Mouse (Mus musculus): Measurements from ENCODE around the gene Gm21887.
"Not testable (repeated sequence)": the region's sequence is repeated elsewhere in the genome, so short reads cannot be mapped to it uniquely, and the experiment has no call there.

Gm21887 gene

GRCm38 (mm10) chrX:170010581-170011528 is 1.4 kb downstream of the Gm21887 start:
- in situ Hi-C loops (cut with MboI, MseI), result not testable (repeated sequence)

DNA sequence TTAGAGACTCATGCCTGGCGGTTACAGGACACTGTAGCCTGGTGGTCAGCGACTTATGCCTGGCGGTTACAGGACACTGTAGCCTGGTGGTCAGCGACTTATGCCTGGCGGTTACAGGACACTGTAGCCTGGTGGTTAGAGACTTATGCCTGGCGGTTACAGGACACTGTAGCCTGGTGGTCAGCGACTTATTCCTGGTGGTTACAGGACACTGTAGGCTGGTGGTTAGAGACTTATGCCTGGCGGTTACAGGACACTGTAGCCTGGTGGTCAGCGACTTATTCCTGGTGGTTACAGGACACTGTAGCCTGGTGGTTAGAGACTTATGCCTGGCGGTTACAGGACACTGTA is 2.0 kb downstream of the Gm21887 start:
- in situ Hi-C loops (cut with MboI, MseI), result not testable (repeated sequence)

DNA sequence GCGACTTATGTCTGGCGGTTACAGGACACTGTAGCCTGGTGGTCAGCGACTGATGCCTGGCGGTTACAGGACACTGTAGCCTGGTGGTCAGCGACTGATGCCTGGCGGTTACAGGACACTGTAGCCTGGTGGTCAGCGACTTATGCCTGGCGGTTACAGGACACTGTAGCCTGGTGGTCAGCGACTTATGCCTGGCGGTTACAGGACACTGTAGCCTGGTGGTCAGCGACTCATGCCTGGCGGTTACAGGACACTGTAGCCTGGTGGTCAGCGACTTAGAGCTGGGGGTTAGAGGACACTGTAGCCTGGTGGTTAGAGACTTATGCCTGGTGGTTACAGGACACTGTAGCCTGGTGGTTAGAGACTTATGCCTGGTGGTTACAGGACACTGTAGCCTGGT is 4.0 kb downstream of the Gm21887 start:
- in situ Hi-C loops (cut with MboI, MseI), result not testable (repeated sequence)

DNA sequence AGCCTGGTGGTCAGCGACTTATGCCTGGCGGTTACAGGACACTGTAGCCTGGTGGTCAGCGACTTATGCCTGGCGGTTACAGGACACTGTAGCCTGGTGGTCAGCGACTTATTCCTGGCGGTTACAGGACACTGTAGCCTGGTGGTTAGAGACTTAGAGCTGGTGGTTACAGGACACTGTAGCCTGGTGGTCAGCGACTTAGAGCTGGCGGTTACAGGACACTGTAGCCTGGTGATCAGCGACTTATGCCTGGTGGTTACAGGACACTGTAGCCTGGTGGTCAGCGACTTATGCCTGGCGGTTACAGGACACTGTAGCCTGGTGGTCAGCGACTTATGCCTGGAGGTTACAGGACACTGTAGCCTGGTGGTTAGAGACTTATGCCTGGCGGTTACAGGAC is 4.6 kb downstream of the Gm21887 start:
- in situ Hi-C loops (cut with MboI, MseI), result not testable (repeated sequence)

- in situ Hi-C loops (cut with MboI, MseI), result not testable (repeated sequence)
Observed at GRCm38 (mm10) chrX:170015883-170016282, 6.4 kb downstream of the Gm21887 start.

DNA sequence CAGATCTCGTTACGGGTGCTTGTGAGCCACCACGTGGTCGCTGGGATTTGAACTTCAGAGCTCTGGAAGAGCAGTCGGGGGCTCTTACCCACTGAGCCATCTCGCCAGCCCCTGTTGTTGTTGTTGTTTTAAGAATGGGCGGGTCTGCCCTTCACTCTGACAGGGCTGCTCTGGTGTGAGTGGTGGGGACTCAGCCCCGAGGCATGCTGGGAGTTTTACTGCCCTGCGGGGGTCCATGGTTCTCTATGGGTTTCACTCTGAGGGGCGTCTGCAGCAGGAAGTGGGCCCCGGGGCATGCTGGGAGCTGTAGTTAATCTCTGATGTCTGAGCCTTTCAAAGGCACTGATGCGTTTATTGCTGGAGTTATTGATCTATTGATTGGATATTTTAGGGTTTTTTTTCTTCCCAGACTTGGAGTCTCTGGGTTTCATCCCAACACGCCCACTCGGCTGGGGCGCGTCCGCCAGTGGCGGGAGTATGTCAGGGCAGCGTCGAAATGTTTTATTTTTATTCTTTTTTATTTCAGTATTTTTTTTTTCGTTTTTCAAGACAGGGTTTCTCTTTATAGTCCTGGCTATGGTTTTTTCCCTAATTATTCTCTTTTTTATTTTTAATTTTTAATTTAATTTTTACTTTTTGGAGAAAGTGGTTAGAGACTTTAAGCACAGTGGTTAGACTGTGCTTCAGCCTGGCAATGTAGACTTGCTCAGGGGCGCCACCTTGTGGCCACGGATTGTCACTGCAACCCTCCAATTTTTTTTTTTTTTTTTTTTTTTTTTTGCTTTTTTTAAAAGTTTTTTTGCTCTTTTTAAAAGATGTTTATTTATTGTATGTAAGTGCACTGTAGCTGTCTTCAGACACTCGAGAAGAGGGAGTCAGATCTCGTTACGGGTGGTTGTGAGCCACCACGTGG is 8.1 kb downstream of the Gm21887 start:
- in situ Hi-C loops (cut with MboI, MseI), result not testable (repeated sequence)

DNA sequence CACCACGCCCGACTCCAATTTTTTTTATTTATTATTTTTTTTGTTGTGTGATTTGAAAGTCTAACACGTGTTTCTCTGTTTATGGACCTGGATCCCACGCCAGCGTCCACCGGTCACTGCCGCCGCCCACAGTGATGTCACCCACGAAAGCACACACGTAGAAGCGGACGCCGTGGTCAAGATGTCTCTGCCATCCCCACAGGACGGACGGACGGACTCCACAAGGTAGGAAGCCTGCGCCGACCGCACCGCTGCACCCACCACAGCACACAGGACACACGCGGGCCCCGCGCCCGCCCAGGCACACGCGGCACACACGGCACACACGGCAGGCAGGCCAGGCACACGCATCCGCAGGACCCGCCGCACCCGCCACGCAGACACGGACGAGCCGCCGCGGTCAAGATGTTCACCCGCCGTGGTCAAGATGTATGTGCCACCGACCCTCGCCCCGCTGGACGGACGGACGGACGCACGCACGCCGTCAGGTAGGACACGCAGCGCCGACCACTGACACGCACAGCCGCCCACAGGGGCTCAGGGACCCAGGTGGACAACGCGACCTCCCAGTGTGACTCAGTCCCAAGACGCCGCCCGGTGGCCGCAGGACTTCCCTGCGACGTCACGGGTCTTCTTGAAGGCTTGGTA is 9.2 kb downstream of the Gm21887 start:
- in situ Hi-C loops (cut with MboI, MseI), result not testable (repeated sequence)

DNA sequence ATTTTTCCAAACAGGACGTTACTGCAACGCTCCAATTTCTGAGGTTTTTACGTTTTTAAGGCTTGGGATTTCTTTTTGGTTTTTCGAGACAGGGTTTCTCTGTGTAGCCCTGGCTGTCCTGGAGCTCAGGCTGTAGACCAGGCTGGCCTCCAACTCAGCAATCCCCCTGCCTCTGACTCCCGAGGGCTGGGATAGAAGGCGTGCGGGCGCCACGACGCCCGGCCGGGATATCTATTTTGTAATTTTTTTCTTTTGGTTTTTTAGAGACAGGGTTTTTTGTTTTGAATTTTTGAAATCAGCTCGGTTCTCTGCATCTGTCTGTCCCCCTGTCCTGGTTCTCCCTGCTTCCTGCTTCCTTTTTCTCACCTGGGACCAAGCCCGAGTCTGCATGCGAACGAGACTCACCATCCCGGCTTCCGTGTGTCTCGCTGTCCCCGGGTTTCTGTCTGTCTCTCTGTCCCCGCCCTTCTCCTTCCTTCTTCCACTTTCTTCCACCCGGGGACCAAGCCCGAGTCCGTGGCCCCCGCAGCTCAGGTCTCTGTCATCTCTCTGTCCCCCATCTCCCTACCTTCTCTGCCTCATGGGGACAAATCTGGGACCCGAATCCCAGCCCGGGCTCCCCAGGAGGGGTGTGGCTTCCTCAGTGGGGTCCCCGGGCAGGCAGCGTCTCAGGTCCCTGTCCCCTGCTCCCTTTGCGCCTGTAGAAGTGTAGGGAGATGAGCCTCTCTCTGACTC is 9.9 kb downstream of the Gm21887 start:
- in situ Hi-C loops (cut with MboI, MseI), result not testable (repeated sequence)

- in situ Hi-C loops (cut with MboI, MseI), result loop anchor here (10.0 kb wide), 1 partner anchor 45 kb away; no protein-coding TSS in a partner anchor
Observed at GRCm38 (mm10) chrX:170019954-170020689, 10.7 kb downstream of the Gm21887 start.

GRCm38 (mm10) chrX:170020690-170021050 is 11.2 kb downstream of the Gm21887 start:
- in situ Hi-C loops (cut with MboI, MseI), result loop anchor here (10.0 kb wide), 1 partner anchor 46 kb away; no protein-coding TSS in a partner anchor

GRCm38 (mm10) chrX:170021205-170021604 is 11.7 kb downstream of the Gm21887 start:
- in situ Hi-C loops (cut with MboI, MseI), result loop anchor here (10.0 kb wide), 1 partner anchor 46 kb away; no protein-coding TSS in a partner anchor

GRCm38 (mm10) chrX:170021750-170022461 is 12.4 kb downstream of the Gm21887 start:
- in situ Hi-C loops (cut with MboI, MseI), result loop anchor here (10.0 kb wide), 1 partner anchor 47 kb away; no protein-coding TSS in a partner anchor

All from T-helper 2 cell (primary cell).